Mouse (Mus musculus) layer of hippocampus, adult 2 months (tissue): ENCODE data around the gene Olfr168. TPM values are rescaled to one million over a fixed set of nuclear protein-coding genes. Genes with fewer than 3 reads are reported as not detected.
"Not testable (repeated sequence)": the region's sequence is repeated elsewhere in the genome, so short reads cannot be mapped to it uniquely, and the experiment has no call there.

Experiments
- DNase-seq, 2 experiments: peaks; one replicate each; pipeline ENCODE4 v3.0.0; 2022; ENCODE audit warnings: low spot score in 2 of 2
- H3K27ac ChIP-seq: fragments of 200-600 bp; 2 replicates; pipeline ENCODE4 v1.8.1; 2022
- H3K4me3 ChIP-seq: fragments of 200-600 bp; 2 replicates; pipeline ENCODE4 v1.8.1; 2022; ENCODE audit warnings: mild to moderate bottlenecking
- CTCF ChIP-seq: fragments of 200-600 bp; conservative IDR thresholded peaks from 2 replicates; pipeline ENCODE4 v1.8.1; 2022; ENCODE audit warnings: antibody characterized with exemption, mild to moderate bottlenecking, moderate library complexity
- long read RNA-seq, 2 experiments: library from polyadenylated mRNA; stranded (forward); transcript quantifications; one replicate each; pipeline ENCODE4 v2.0.0; 2021; ENCODE audit warnings: borderline mapping rate in 2 of 2
- total RNA-seq, 2 experiments: library from RNA; stranded (reverse); gene quantifications; 2 replicates each; pipeline ENCODE4 v1.2.3; 2021

Gene Olfr168
- total RNA-seq = not detected
- long read RNA-seq, experiment 1 = 0 reads
- long read RNA-seq, experiment 2 = 0 reads

DNA sequence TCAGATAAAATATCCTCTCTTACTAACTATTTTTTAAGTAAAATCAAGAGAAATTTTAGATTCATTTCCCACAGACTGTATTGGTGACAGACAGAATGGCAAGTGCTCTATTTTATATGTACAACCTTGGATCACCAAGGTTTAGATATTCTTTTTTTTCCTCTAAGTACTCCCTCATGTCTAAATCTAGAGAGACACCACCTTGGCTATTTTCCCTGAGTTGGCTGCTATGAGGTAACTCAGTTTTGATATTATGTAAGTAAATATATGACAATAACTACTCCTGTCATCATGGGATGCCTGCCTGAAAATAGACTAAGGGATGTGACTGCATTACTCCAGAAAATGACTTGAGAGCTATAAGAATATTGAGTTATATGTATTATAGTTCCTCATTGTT lies at the start of gene Olfr168:
Gene Olfr168 (minus strand): TSS at position 101 of the 400 bp plus-strand sequence.
- no peak for DNase-seq
- Histone ChIP-seq H3K27ac (no peak within 1 kb of the TSS), H3K4me3 (no peak within 1 kb of the TSS)
- no peak for TF ChIP-seq CTCF

DNA sequence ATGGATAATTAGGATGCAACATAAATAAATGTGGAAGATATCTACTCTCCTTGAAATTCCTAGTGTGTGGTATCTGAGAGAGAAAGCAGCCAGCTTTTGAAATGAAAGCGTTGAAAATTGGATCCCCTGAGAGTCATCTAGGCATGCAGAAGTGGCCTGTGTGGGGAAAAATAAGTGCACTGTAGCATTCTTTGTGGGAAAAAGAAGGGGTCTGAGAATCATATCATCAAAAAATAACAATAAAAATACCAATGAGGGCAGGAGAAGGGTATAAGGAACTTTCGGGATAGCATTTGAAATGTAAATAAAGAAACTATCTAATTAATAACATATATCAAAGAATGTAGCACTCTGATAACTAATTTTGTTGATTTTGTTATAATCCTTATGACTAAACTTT lies 36.4 kb upstream of the Olfr168 start, which contains the start of gene Olfr169:
Gene Olfr169 (minus strand): TSS at position 101 of the 400 bp plus-strand sequence.
- H3K27ac ChIP-seq = not testable (repeated sequence)

DNA sequence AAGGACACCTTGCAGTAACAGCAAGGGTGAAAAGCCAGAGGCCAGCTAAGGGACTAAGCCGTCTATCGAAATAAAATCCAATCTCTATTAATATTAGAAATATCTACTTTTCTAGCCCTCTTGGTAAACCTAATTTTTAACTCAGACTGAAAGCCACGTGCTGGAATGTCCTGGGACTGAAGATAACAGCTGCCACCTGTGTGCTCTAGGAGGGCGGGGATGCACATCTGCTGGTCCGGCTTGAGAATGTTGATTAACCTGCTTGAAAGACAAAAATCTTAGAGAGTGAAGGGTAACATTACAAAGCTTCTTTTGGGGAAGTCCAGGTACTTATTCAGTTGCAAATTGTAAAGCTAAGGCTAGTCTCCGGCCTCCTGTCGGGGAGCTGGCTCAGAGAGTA lies 18.1 kb upstream of the Olfr168 start:
- H3K27ac ChIP-seq, DNase-seq, H3K4me3 ChIP-seq: not testable (repeated sequence)

More for the DNA sequence above, 36.4 kb upstream of the Olfr168 start, which contains the start of gene Olfr169:
- DNase-seq, H3K4me3 ChIP-seq: not testable (repeated sequence)

DNA sequence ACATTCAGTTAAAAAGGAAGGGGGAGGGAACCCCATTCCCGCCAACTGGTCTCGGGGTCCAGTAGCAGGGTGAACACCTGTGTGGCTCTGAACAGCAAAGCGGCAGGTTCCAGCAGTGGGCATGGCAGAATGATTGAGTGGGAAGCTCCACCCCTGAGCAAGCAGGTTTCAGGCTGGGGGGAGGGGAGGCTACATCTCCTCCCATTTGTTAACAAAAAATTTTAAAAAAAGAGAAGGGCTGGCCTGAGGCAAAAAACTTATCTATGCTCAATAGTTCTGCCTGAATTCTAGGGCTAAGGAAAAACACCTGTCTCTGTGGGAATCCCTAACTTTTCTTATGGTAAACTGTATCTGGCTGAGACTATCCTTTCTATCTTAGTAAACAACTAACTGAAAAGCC lies 16.9 kb upstream of the Olfr168 start:
- not testable (repeated sequence) for H3K4me3 ChIP-seq, DNase-seq, H3K27ac ChIP-seq

DNA sequence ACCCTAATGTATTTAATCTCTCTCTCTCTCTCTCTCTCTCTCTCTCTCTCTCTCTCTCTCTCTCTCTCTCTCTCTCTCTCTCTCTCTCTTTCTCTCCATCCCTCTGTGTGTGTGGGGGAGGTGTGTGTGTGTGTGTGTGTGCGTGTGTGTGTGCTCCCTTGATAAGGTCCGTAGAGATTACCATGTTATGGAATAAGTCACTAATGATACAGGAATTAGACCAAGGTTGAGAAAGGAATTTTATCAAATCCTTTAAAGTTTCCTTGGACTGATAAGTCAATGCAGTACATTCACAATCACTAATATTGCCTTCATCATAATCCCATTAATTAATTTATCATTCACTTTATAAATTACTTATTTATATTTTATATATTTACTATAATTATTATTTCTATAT lies 13.2 kb downstream of the Olfr168 start, which contains the start of gene Olfr167:
Gene Olfr167 (minus strand): TSS at position 101 of the 400 bp plus-strand sequence.
- DNase-seq = no peak
- Histone ChIP-seq H3K27ac (no peak within 1 kb of the TSS), H3K4me3 (no peak within 1 kb of the TSS)
- TF ChIP-seq CTCF = no peak

DNA sequence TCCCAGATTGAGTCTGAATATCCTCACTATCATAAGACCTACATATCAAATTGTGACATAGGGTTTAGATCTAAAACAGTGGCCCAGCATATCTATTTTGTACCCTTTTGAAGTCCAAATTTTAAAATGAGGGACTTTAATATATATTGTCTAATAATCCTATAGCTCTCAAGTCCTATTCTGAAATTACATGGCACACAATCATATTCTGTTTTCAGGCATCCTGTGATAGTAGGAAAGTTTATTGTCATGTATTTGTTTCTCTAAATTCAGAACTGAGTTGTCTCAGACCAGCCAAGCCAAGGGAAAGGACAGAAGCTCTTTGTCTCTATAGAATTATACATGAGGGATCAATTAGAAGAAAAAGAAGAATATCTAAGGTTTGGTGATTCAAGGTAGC lies 52.0 kb downstream of the Olfr168 start, which contains the start of gene Olfr166:
Gene Olfr166 (plus strand): TSS at position 301 of the 400 bp plus-strand sequence.
- no peak for TF ChIP-seq CTCF

More for the DNA sequence above, 52.0 kb downstream of the Olfr168 start, which contains the start of gene Olfr166:
- no peak within 1 kb of the TSS for H3K4me3 ChIP-seq
- no peak within 1 kb of the TSS for H3K27ac ChIP-seq
- DNase-seq = no peak

Other genes starting within 250 kb of the Olfr168 start
- gene Olfr164, start 221.5 kb downstream of the Olfr168 start, total RNA-seq = not detected
- not detected for gene Olfr165, start 112.4 kb downstream of the Olfr168 start, total RNA-seq
- gene Olfr166, start 51.9 kb downstream of the Olfr168 start, total RNA-seq = not detected
- gene Olfr167, start 13.3 kb downstream of the Olfr168 start, total RNA-seq = not detected
- not detected for gene Olfr169, start 36.3 kb upstream of the Olfr168 start, total RNA-seq
- gene Olfr170, start 76.3 kb upstream of the Olfr168 start, total RNA-seq = not detected
- not detected for gene Olfr171, start 94.4 kb upstream of the Olfr168 start, total RNA-seq
- gene Lamp3, start 170.8 kb upstream of the Olfr168 start, total RNA-seq = under 1 TPM; 0.10 TPM
- gene B3gnt5, start 224.7 kb upstream of the Olfr168 start, total RNA-seq = under 1 TPM; 0.54 to 0.61 TPM